Mouse (Mus musculus): ENCODE measurements around the gene Stat4.

The Stat4 gene

DNA sequence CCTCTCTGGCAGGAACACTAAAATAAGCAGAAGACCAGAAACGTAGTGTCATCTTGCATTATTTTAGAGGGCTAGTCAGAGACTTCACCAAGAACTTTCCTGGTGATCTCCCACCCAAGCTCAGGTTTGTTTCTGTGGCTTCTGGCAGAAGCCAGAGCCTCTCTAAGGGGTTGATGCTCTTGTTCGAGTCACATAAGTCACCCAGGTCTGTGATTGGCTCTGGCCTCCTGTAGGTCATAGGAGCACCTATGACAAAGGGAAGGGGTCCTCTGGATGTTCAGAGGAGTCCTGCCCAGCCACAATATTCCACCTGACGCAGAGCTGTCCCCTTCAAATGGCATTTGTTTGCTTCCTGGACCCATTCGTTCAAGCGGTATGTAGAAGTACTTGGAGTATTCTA lies at the start of gene Stat4:
Gene Stat4 (plus strand): TSS at position 301 of the 400 bp plus-strand sequence.
- DNase-seq (ENCODE audit: low read depth, low spot score) = no peak

DNA sequence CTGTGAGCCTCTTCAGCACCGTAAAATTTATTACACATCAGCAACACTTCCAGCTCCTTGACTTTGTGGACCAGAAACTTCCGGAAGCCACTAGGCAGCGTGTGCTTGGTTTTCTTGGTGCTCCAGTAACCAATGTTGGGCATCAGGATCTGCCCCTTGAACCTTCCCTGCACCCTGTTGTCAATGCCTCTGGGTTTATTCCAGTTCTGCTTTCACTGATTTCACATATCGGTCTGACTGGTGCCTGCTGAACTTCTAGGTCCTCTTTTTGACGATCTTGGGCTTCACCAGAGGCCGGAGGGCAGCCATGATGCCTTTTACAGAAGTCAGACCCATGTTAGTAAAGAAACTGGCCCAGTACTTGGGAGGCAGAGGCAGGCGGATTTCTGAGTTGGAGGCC lies 48.6 kb upstream of the Stat4 start:
- no peak for DNase-seq (ENCODE audit: low read depth, low spot score)

DNA sequence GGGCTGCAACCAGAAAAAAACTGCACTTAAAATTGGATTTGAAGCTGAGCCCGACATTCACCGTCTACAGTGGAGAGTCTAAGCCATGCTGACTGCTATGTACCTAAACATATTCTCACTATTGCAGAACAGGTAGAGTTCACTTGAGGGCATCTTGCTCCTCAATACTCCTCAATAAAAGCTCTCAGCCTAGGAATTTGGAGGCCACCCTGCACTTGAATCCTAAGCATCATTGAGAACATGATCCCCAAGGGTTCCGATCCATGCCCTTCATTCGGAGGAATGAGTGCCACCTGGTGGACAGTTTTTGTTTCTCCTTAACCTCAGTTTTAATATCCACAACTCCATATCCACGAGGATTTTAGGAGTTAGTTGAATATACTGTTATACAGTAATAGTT lies 42.2 kb upstream of the Stat4 start:
- DNase-seq (ENCODE audit: low read depth, low spot score) = peak; percentile 18

DNA sequence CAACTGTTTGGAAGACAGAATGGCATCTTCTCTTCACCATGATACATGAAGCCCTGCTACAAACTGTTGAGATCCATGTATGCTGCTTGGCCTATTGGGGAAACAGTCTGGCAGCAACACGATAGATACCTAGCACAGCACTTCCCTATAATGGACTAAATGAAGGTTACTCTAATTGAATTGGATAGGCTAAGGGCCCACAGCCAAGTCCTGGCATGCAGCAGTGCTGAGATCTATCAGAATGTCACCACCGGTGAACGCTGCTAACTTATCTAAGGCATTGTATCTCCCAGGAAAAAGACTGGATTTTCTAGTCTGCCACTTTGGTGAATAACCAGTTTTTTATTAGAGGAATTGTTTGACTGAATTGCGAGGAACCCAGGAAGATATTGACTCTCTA lies 39.8 kb upstream of the Stat4 start:
- DNase-seq (ENCODE audit: low read depth, low spot score) = no peak

DNA sequence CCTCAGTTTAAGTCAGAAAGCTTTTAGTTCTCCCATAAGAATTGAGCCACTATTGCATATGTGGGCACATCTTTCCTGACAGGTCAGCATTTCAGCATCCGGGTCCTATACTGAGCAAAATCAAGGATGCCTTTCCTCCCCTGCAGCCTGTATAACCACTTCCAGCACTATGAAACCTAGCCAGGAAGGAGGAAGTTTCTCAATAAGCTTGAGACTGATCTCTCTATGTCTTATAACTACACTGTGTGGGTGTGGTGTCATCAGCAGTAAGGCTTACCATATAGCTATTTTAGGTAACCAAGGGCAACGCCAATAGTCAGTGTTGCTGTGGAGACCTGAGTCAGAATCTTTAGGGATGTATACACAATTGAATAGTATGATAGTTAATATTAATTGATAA lies 22.3 kb upstream of the Stat4 start:
- DNase-seq (ENCODE audit: low read depth, low spot score) = no peak

DNA sequence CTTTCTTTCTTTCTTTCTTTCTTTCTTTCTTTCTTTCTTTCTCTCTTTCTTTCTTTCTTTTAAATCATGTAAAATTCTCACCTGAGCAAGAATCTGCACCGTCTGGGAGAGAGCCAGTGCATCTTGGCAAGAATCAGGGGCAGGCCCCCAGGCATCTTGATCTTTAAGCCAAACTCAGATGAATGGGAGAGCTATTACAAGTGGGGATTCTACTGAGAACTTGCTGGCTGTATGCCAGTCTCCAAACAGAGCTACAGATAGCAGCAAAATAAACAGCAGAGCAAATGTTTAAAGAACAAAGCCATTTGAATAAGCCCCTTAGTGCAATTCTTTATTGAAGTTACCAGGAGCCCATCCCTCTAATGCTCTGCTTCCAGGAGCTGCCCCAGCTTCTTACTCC lies 18.0 kb upstream of the Stat4 start:
- DNase-seq (ENCODE audit: low read depth, low spot score) = peak; percentile 30

DNA sequence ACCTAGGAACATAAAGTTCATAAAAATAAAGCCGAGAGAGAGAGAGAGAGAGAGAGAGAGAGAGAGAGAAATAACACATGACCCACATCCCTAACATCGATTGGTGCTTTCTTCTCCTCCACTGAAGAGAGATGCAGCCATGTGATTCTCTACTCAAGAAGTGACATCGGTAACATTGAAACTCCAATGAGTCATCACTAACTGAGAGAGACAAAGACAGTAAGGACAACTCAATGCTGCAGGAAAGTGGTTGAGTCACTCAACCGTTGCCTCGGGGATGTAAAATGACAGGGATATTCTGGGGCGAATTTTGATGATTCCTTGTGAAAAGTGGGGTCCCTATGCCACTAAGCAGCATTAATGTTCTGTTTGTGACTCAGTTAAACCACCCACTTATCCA lies 16.8 kb upstream of the Stat4 start:
- DNase-seq (ENCODE audit: low read depth, low spot score) = no peak

DNA sequence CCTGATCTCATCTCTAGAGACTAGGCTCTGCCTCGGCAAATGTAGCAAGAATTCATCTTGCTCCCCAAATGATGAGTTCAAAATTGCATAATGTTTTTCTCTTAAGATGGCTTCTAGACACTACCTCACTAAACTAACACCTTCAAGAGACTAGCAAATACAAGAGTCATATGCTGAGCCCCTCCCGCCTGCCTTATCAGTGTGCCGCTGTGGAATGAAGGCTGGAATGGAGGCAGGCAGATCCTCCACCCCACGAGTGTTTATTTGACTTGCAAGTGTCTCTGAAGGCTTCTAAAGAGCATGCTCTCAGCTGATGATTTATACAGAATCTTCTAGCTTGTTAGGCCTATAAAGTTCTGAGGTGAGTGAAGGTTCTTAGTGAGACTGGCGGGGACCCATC lies 11.4 kb upstream of the Stat4 start:
- DNase-seq (ENCODE audit: low read depth, low spot score) = no peak

DNA sequence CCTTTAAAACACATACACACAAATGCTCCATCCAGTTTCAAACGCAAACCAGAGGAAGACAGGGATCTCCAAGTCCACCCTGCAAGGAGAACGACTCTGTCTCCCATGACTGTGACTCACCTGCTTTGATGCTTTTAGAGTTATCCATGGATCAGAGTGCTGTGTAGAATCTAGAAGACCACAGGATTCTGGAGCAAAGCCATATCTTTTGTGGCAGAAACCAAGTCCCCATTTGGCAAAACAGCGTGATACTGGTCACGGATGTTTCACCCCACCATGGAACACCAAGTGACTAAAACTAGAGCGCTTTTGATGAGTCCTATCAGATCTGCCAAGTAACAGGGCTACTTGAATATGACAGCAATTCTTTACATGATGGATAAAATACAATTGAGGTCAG lies 7.9 kb upstream of the Stat4 start:
- DNase-seq (ENCODE audit: low read depth, low spot score) = no peak

DNA sequence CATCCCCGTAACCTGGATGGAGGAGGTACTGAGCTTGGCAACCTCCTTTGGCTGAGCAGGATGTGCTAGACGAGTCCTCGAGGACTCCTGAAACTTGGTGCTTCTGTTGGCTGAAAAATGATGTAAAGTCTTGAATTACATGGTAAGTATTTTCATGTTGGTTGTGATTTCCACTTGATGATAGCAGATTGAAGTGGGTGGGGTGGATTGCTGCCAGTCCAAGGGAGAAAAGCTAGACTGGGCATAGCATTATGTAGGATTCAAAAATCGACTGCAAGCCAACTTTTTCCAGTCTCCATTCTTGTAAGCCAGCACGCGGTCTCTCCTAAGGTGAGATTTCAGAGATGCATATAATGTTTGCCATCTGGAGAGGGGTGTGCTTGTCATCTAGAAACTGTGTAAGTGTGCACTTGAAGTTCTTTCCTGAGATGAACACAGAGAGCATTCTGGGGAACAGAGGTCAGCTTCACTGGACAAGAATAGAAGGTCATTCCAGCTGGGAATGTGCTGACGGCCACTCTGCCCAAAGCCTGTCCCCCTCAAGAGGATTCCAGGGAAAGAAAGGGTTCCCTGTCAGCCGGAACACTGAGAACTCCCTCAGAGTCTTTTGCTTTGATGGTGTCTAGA lies 5.1 kb downstream of the Stat4 start:
- no peak for DNase-seq (ENCODE audit: low read depth, low spot score)

DNA sequence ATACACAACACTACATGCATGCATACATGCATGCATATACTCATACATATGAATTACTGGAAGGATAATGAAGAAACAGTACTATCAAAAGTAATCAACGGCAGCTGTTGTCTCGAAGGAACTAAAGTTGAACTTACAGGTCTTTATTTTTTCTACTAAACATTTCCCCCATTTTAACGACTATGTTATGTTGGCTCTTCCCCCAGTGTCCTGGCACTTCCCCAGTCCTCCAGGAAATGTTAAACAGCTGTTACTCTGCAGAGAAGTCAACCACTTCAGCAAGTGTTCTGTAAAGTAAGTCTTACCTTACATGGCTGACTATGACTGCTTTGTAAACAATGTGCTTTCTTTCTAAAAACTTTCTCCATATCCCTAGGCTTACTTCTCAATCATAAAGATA lies 9.1 kb downstream of the Stat4 start:
- DNase-seq (ENCODE audit: low read depth, low spot score) = no peak

DNA sequence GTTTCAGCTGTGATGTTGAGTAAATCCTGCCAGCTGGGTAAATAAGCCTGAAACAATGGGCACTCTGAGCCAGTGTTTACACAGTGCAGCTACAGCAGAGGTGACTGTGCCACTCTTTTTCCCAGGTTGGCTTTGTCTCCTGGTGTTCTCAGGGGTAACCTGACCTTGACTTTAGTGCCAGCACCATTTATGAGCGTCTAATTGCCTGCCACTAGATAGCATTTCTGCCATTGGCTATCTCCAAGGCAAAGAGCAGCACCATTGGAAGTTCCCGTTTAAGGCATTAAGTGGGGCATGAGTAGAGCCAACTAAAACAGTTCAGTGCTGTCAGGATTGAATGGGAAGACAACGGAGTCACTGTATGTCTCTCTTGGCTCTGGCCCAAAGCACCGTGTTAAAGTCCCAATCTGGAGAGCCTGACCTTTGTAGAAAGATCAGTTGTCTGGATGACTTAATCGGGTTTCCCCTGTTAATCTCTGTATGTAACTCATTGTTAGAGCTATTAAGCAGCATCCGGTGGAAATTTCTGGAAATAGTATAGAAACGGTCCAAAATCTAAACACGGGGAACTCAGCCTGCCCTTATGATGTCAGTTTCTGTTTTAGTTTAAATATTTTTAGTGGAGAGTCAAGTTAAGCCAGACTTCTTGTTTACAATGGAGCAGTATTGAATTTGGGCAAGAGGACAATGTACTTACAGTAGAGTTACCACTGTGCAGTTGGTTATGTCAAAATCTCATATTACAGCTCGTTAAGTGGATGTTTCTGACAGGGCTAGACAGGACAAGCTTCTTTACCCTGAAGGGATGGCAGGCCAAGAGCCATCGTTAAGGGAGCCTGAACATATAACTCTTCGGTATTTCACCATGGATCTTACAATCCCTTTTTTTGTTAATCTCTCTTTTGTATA lies 10.1 kb downstream of the Stat4 start:
- no peak for DNase-seq (ENCODE audit: low read depth, low spot score)

DNA sequence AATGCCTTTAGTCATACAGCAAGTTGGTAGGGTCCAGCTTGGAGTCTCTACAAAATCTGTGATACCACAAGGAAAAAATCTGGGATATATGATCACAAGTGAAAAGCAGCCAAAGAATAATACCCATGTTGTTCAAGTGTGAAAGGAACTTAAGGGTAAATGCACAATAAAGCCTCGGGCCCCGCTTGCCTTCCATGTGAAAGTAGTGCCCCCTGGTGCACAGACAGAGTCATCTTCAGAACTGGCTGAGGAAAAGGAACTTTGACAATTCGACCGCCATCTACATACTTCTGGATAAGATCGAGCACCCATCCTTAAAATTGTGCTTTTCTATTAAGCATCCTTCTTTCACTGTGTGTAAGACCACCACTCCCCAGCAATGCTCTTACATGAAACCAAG lies 11.6 kb downstream of the Stat4 start:
- no peak for DNase-seq (ENCODE audit: low read depth, low spot score)

DNA sequence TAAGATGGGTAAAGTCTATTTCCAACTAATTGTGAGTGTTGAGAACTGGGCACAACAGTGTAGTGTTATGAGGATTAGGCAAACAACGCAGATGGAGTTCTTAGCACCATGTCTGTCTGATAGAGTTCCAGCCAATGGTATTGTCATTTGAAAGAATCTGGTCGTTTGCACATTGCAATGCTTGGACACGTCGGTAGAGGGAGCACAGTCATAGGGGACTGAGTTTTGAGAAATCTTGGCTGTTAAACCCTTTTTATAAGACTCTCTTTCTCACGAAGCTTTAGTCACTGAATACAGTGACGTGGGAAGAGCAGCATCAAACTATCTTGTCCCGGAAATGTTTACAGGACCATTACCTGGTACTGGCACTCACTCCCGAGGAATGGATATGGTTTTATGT lies 17.1 kb downstream of the Stat4 start:
- no peak for DNase-seq (ENCODE audit: low read depth, low spot score)

DNA sequence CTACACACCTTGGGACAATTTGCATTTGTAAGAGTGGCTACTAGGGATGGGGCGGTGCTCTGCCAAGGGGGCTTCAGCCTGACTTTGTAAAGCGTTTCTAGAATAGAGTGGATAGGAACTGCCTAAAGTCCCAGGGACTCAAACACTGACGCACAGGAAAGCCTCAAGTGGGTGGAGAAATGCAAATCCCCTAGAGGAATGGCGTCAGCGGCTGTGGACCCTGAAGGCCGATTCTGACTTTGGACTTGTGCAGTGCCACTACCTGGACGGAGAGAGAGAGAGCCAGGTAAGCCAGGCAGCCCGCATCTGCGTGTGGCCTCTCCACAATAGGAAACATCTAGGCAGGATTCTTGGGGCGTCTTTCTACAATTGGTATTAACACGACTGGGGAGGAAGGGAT lies 21.5 kb downstream of the Stat4 start:
- DNase-seq (ENCODE audit: low read depth, low spot score) = no peak

DNA sequence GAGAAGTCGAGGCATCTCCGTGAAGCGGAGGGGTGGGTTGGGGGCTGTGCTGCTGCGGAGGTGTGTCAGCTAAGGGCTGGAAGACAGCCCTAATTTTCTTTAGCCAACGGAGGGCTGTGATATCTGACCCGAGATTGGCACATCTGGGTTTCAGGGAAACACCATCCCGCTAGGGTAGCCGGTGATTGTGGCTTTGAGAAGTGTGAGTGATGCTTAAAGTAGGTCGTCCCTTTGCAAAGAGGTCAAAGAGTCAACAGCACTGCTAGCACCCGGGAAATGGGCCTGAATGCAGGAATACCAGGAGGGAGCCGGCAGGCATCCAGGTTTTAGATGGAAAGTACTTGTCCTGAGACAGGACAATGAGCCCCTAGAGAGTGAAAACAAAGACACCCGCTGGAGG lies 22.0 kb downstream of the Stat4 start:
- DNase-seq (ENCODE audit: low read depth, low spot score) = no peak

DNA sequence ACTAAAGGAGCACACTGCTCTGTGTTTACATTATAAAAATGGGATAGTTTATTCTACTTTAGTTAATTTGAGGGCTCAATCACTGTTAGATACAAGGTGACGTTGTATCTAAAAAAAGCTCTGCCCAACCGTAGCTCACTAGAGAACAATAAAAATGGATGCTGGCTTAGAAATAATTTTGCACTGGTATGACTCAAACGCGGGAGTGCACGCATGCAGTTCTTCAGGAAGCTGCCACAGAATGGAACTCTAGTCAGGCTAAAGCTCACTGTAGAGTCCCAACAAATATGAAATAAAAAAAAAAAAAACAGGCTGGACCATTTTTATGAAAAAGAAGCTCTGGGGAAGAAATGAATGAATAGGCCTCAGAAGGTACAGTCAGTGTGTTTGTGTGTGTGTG lies 23.8 kb downstream of the Stat4 start:
- no peak for DNase-seq (ENCODE audit: low read depth, low spot score)

DNA sequence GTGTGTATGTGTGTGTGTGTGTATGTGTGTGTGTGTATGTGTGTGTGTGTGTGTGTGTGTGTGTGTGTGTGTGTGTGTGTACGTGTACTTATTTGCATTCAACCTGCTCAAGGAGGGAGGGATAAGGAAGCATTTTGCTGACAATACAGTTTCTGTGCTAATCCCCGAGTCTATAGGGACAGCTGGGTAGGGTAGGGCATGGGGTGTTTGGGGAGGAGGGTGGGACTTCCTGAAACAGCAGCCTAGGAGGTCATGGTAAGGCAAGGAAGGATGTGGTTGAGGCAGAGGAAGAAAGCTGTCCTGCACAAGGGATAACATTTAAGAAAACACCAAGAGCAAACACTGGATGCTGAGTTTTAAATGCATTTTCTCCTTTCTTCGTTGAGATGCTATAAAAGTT lies 24.3 kb downstream of the Stat4 start:
- no peak for DNase-seq (ENCODE audit: low read depth, low spot score)

DNA sequence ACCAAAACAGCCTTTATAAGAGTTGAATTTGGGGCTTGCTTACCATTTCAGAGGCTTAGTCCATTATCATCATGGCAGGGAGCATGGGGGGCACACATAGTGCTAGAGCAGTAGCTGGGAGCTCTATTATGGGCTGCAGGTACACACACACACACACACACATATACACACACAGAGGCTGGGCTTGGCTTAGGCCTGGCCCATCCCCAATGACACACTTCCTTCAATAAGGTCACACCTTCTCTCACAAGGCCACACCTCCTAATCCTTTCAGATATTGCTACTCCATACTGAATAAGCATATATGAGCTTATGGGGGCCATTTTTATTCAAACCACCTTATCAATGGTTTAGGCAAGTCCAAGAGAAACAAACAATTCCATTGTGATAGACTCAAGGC lies 25.3 kb downstream of the Stat4 start:
- DNase-seq (ENCODE audit: low read depth, low spot score) = no peak

DNA sequence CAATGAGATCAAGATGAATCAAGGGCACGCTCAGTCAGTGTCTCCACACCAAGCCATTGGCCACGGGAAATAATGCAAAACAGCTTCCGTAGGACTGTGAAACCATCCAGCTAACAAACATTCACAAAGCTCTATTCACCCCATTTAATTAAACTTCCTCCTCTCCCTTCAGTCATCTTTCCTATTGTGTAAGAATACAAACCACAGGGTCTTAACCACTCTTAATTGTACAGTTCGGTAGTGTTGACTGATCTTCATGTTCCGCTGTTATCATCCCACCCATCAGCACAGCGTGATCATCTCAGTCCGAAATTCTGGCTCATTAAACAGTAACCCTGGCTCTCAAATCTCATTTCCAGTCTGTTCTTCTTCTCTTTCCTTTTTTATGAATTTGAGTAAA lies 25.8 kb downstream of the Stat4 start:
- DNase-seq (ENCODE audit: low read depth, low spot score) = no peak

DNA sequence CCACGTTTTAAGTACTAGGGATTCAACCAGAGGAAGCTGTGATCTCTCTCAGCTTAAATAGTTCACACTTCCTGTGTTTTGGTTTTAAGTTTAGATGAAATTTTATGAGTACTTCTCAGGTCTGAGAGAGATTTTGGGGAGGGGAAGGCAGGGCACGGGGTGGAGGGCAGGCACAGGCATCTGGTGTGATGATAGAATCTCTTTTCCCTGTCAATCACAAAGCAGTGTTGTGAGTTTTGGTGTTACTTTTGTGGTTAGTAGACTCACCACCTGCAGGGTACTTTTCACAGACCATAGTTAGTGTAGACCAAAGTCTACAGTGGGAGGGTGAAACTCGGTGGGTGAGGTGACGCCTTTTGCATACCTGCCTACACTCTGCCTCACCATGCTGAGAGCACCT lies 32.7 kb downstream of the Stat4 start:
- no peak for DNase-seq (ENCODE audit: low read depth, low spot score)

DNA sequence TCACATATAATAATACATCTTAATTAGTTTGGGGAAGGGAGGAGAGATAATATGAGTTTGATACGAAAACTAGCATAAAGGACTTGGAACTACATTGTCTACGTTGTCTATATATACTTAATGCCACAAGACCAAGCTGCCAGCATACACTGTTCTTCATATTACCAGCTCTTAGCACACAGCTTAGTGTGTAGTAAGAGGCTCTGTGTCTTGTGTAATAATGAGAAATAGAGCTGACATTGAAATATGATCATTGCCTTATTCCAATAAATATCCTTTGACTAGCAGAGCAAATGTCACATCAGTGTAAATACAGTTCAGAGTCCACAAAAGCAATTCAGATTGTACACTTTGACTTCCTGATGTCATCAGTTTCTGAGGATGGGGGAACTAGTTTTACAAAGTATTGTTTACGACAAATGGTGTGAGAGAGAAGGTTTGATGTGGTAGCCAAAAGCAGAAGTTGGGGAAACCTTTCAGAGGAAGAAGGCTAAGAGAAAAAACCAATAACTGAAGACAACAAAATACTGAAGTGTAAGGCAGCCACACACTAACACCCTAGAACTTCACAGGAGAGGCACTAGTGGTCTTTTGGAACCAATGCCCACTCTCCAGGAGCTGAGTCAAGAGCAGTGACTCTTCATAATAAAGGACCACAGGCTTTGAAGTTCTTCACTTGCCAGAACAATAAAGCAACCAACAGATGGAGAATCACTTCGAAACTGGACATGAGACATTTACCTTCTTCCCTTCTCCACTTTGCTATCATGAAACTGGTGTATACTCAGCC lies 35.2 kb downstream of the Stat4 start:
- no peak for DNase-seq (ENCODE audit: low read depth, low spot score)

DNA sequence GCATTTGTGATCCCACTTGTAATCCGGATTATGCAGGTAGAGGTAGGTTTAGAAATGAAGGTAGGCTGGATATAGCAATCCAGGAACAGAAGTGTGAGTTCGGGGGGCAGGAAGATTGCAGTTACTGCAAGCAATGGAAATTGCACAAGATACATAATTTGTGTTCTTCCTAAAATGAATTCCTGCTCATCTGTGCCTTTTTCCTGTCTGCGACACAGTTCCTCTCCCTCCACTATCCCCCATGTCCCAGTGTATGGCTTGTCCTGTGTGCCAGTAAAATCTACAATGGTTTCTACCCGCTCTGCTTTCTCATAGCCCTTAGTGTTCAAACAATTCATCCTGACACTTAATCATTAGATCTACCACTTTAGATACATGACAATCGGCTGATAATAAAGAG lies 41.7 kb downstream of the Stat4 start:
- DNase-seq (ENCODE audit: low read depth, low spot score) = no peak
